Comparison of ENCODE assay signal across 8 mouse cellular contexts in genomic region chr2:11553471-11554400, GRCm38 (mm10). TPM values are rescaled to one million over a fixed set of nuclear protein-coding genes. Genes with fewer than 3 reads are reported as not detected.
A peak's percentile ranks its signal among the peaks of the same experiment; 100 is the strongest.
DNase-seq lines count a peak whose midpoint lies in the region; ATAC-seq lines count a peak whose summit lies in the region.

Gene Pfkfb3 (minus strand): TSS chr2:11554077.

- no peaks in the 10 kb centered on the region for H3K36me3 ChIP-seq in intestine, embryonic 16.5 days (ENCODE audit: control insufficient read depth, insufficient read depth, low read length)

- peak; percentile 19 for DNase-seq in embryo, embryonic 11.5 days (ENCODE audit: low read depth, low spot score)
- no peak for DNase-seq in gonadal fat pad, adult 2 months (ENCODE audit: low read depth)
- DNase-seq in left cerebral cortex, postnatal 25 days (ENCODE audit: low spot score in 2 of 2): peak; percentile 65 to 69
- DNase-seq in right cerebral cortex, postnatal 25 days: peak; percentile 68
- peak; percentile 39 for DNase-seq in yolk sac, embryonic 10.5 days (ENCODE audit: low spot score)

- intact Hi-C loops in left cerebral cortex, postnatal 25 days (cut with DNase I): no loop called here

- peaks cover 11% of the 10 kb centered on the region for H3K4me1 ChIP-seq in intestine, embryonic 16.5 days (ENCODE audit: control insufficient read depth, insufficient read depth, low read length)

- peaks cover 3% of the 10 kb centered on the region; the same call in 1 of the 2 replicates for H3K27me3 ChIP-seq in intestine, embryonic 16.5 days (replicated peaks; ENCODE audit: control insufficient read depth, insufficient read depth, low read length)

- peak within 1 kb of the TSS; percentile 92 for H3K4me2 ChIP-seq in intestine, embryonic 16.5 days (ENCODE audit: low read depth, low read length)

- H3K27ac ChIP-seq in intestine, embryonic 16.5 days (ENCODE audit: low read length): no peak within 1 kb of the TSS

- ATAC-seq in activated CD4-positive, CD25-positive, alpha-beta regulatory T cell, adult 4 months: peak; percentile 93
- ATAC-seq in intestine, embryonic 16.5 days: peak; percentile 87
- ATAC-seq in megakaryocyte-erythroid progenitor cell, adult 5-6 weeks (replicated peaks; ENCODE audit: low FRiP score, low TSS enrichment, poor library complexity, severe bottlenecking): peak; percentile 77

- WGBS in intestine, embryonic 16.5 days: 2% methylated on average over 67 of the region's 67 CpGs

- peak within 1 kb of the TSS; percentile 70 for H3K4me3 ChIP-seq in intestine, embryonic 16.5 days (ENCODE audit: low read length)

- peak within 1 kb of the TSS; percentile 69 for H3K9ac ChIP-seq in intestine, embryonic 16.5 days (ENCODE audit: low read depth, low read length)

- no peaks in the 10 kb centered on the region for H3K9me3 ChIP-seq in intestine, embryonic 16.5 days (ENCODE audit: control insufficient read depth, low read length)

RNA-seq across cellular contexts. Expression of gene Pfkfb3, which starts in this region (rescaled TPM):
- 10 to 100 TPM; 11.2 to 18.2 TPM for polyA plus RNA-seq in activated CD4-positive, CD25-positive, alpha-beta regulatory T cell, adult 4 months (2017; shearing (Covaris generic))
- 152 and 208 TPM in 2 replicates for polyA plus RNA-seq in gonadal fat pad, adult 2 months (2012; rRNA removed)
- polyA plus RNA-seq in intestine, embryonic 16.5 days (2015; fragmentation: Nextera tagmentation; extraction: Ambion mirVana): 14.5 and 16.2 TPM in 2 replicates
- total RNA-seq in left cerebral cortex, postnatal 25 days (2021): 10 to 100 TPM; 27.5 to 30.0 TPM
- 5.4 and 7.9 TPM in 2 replicates for total RNA-seq in megakaryocyte-erythroid progenitor cell, adult 5-6 weeks (2014; fragmentation: Nextera tagmentation)
- 6.2 and 12.1 TPM in 2 replicates for total RNA-seq in megakaryocyte-erythroid progenitor cell, adult 5-6 weeks (2017)
